27 mouse cellular contexts compared by ENCODE assay signal in genomic region chr2:52034601-52035000, GRCm38 (mm10). TPM values are rescaled to one million over a fixed set of nuclear protein-coding genes. Genes with fewer than 3 reads are reported as not detected.
DNase-seq lines count a peak whose midpoint lies in the region; ATAC-seq and TF ChIP-seq lines count a peak whose summit lies in the region.
"Had no signal": no experiment of that assay in that cellular context is flagged by ENCODE, and none has a peak within 500 bp of the region (broad histone marks: within the 10 kb centered on the region; RNA-seq: fewer than 3 reads in every experiment).

No protein-coding gene starts in this region.

- H3K27me3 ChIP-seq in limb, embryonic 14.5 days (ENCODE audit: control insufficient read depth, insufficient read depth, low read length), result no peaks in the 10 kb centered on the region
- no peaks in the 10 kb centered on the region for H3K27me3 ChIP-seq in limb, embryonic 10.5 days (ENCODE audit: low read depth, poor library complexity, severe bottlenecking)
- H3K27me3 ChIP-seq in forebrain, embryonic 15.5 days, result no peaks in the 10 kb centered on the region
- H3K27me3 ChIP-seq: CH12.LX; embryonic facial prominence, embryonic 12.5 days; embryonic facial prominence, embryonic 15.5 days; hindbrain, embryonic 12.5 days; hindbrain, embryonic 15.5 days had no signal

- H3K4me1 ChIP-seq in limb, embryonic 14.5 days (ENCODE audit: control insufficient read depth, insufficient read depth, low read length), result peaks cover 9% of the 10 kb centered on the region
- peaks cover 16% of the 10 kb centered on the region for H3K4me1 ChIP-seq in limb, embryonic 10.5 days
- peaks cover 17% of the 10 kb centered on the region for H3K4me1 ChIP-seq in forebrain, embryonic 15.5 days
- H3K4me1 ChIP-seq: heart, embryonic 13.5 days had no signal

- intact Hi-C loops in heart, postnatal 10 days (cut with DNase I), result loop anchor here (10.0 kb wide), 1 partner anchor 100 kb away; the partner anchor contains the start of gene Rbm43

- no peaks in the 10 kb centered on the region for H3K9me3 ChIP-seq in limb, embryonic 14.5 days (ENCODE audit: control insufficient read depth, low read length)
- no peaks in the 10 kb centered on the region for H3K9me3 ChIP-seq in limb, embryonic 10.5 days (replicated peaks)
- no peaks in the 10 kb centered on the region for H3K9me3 ChIP-seq in forebrain, embryonic 15.5 days
- H3K9me3 ChIP-seq: embryonic facial prominence, embryonic 12.5 days; embryonic facial prominence, embryonic 15.5 days; G1E; heart, embryonic 10.5 days; heart, embryonic 13.5 days; hindbrain, embryonic 12.5 days; hindbrain, embryonic 15.5 days had no signal

- 76% methylated on average over 4 of the region's 4 CpGs for WGBS in limb, embryonic 14.5 days
- 94% methylated on average over 4 of the region's 4 CpGs for whole genome bisulfite sequencing in limb, embryonic 10.5 days
- 84% methylated on average over 4 of the region's 4 CpGs for WGBS in forebrain, embryonic 15.5 days

- no peaks in the 10 kb centered on the region for H3K36me3 ChIP-seq in limb, embryonic 14.5 days (ENCODE audit: control insufficient read depth, insufficient read depth, low read length)
- H3K36me3 ChIP-seq in limb, embryonic 10.5 days, result no peaks in the 10 kb centered on the region
- no peaks in the 10 kb centered on the region for H3K36me3 ChIP-seq in forebrain, embryonic 15.5 days
- H3K36me3 ChIP-seq: embryonic facial prominence, embryonic 12.5 days; embryonic facial prominence, embryonic 15.5 days; G1E; heart, embryonic 10.5 days; heart, embryonic 13.5 days; hindbrain, embryonic 12.5 days; hindbrain, embryonic 15.5 days had no signal

- no peak overlapping the region for H3K9ac ChIP-seq in limb, embryonic 14.5 days (ENCODE audit: low read depth, low read length, severe bottlenecking)
- H3K9ac ChIP-seq in forebrain, embryonic 15.5 days (replicated peaks), result no peak overlapping the region
- H3K9ac ChIP-seq: embryonic facial prominence, embryonic 12.5 days; embryonic facial prominence, embryonic 15.5 days; heart, embryonic 13.5 days; hindbrain, embryonic 12.5 days; hindbrain, embryonic 15.5 days had no signal

- no peak overlapping the region for H3K4me3 ChIP-seq in limb, embryonic 14.5 days (replicated peaks; ENCODE audit: low read length)
- no peak overlapping the region for H3K4me3 ChIP-seq in limb, embryonic 10.5 days
- no peak overlapping the region for H3K4me3 ChIP-seq in forebrain, embryonic 15.5 days
- H3K4me3 ChIP-seq: embryonic facial prominence, embryonic 12.5 days; embryonic facial prominence, embryonic 15.5 days; gastrocnemius, adult 2 months; heart, adult 2 months; heart, embryonic 10.5 days; heart, embryonic 13.5 days; hindbrain, embryonic 12.5 days; hindbrain, embryonic 15.5 days had no signal

- no peak for ATAC-seq in limb, embryonic 14.5 days (ENCODE audit: low FRiP score, low read depth)
- ATAC-seq in forebrain, embryonic 15.5 days (replicated peaks), result no peak
- ATAC-seq: forebrain, embryonic 14.5 days; Patski had no signal

- peak; percentile 60 for DNase-seq in heart, adult 11 months
- DNase-seq in heart, postnatal 10 days, result no peak
- peak; percentile 25 for DNase-seq in limb, embryonic 14.5 days (ENCODE audit: low spot score)
- no peak for DNase-seq in limb, embryonic 10.5 days (ENCODE audit: low spot score)
- DNase-seq in brain, adult 2 months (ENCODE audit: low read depth, low spot score), result peak; percentile 61
- DNase-seq: adrenal gland, postnatal 10 days; adrenal gland, postnatal 36 days; B cell, adult 2 months; cerebellum, adult 11 months; cerebellum, adult 2 months; cerebellum, adult 9-11 months; cerebellum, postnatal 25 days; gastrocnemius, adult 2 months; gastrocnemius, postnatal 14 days; heart, adult 2 months had no signal

- no peak overlapping the region for H3K4me2 ChIP-seq in limb, embryonic 14.5 days (replicated peaks; ENCODE audit: low read depth, low read length, severe bottlenecking)
- no peak overlapping the region for H3K4me2 ChIP-seq in forebrain, embryonic 15.5 days (replicated peaks)
- H3K4me2 ChIP-seq: embryonic facial prominence, embryonic 12.5 days; embryonic facial prominence, embryonic 15.5 days; heart, embryonic 13.5 days; hindbrain, embryonic 12.5 days; hindbrain, embryonic 15.5 days had no signal

- H3K27ac ChIP-seq in limb, embryonic 14.5 days (replicated peaks; ENCODE audit: low read depth, low read length), result no peak overlapping the region
- no peak overlapping the region for H3K27ac ChIP-seq in limb, embryonic 10.5 days
- no peak overlapping the region for H3K27ac ChIP-seq in forebrain, embryonic 15.5 days (replicated peaks)
- H3K27ac ChIP-seq: embryonic facial prominence, embryonic 12.5 days; embryonic facial prominence, embryonic 15.5 days; gastrocnemius, adult 2 months; heart, adult 2 months; heart, embryonic 10.5 days; heart, embryonic 13.5 days; hindbrain, embryonic 12.5 days; hindbrain, embryonic 15.5 days had no signal

- TF ChIP-seq POLR2A in limb, embryonic 14.5 days (IDR thresholded peaks at IDR 0.05; ENCODE audit: borderline replicate concordance, extremely low read depth, insufficient read depth, insufficient read length), result no peak

RNA-seq across cellular contexts. Expression of gene Tnfaip6, which starts 3.2 kb away (rescaled TPM):
- 1 to 10 TPM; 1.9 to 2.6 TPM for total RNA-seq in heart, postnatal 10 days (2021)
- polyA plus RNA-seq in limb, embryonic 14.5 days (2012; rRNA removed), result 18.8 and 20.8 TPM in 2 replicates
- polyA plus RNA-seq in limb, embryonic 14.5 days (2014; fragmentation: Nextera tagmentation; extraction: Ambion mirVana), result 29.3 and 34.7 TPM in 2 replicates
- 49.8 and 58.5 TPM in 2 replicates for polyA plus RNA-seq in limb, embryonic 10.5 days (2016; fragmentation: Nextera tagmentation; extraction: Ambion mirVana)
- polyA plus RNA-seq in forebrain, embryonic 15.5 days (2015; fragmentation: Nextera tagmentation; extraction: Ambion mirVana), result 6.4 and 6.6 TPM in 2 replicates
- total RNA-seq: common myeloid progenitor, adult 5-6 weeks; G1E had no signal
- polyA plus RNA-seq: G1E, Patski had no signal

RNA-seq across cellular contexts. Expression of gene Rif1, which starts 38.0 kb away (rescaled TPM):
- 10 to 100 TPM; 24.4 to 32.7 TPM for total RNA-seq in heart, postnatal 10 days (2021)
- polyA plus RNA-seq in limb, embryonic 14.5 days (2012; rRNA removed), result 21.3 and 25.6 TPM in 2 replicates
- polyA plus RNA-seq in limb, embryonic 14.5 days (2014; fragmentation: Nextera tagmentation; extraction: Ambion mirVana), result 45.2 and 51.1 TPM in 2 replicates
- polyA plus RNA-seq in limb, embryonic 10.5 days (2016; fragmentation: Nextera tagmentation; extraction: Ambion mirVana), result 46.5 and 50.1 TPM in 2 replicates
- 25.1 and 31.0 TPM in 2 replicates for polyA plus RNA-seq in forebrain, embryonic 15.5 days (2015; fragmentation: Nextera tagmentation; extraction: Ambion mirVana)

Comparison
In these comparisons a context has a peak if more than half of its experiments do, and no peak if none do; other contexts are left out.
1. DNase-seq: peak in heart, adult 11 months (single experiment), limb, embryonic 14.5 days (single experiment) and brain, adult 2 months (single experiment); none in heart, postnatal 10 days (0 of 2) and limb, embryonic 10.5 days (single experiment).